Mouse (Mus musculus): ENCODE measurements around the gene Atp6v1e1.

GRCm38 (mm10) chr6:120858217-120858711 lies 35.7 kb upstream of the Atp6v1e1 start:
- TF ChIP-seq CTCF (IDR thresholded peaks at IDR 0.05; ENCODE audit: control insufficient read depth, insufficient read depth, low read length) (no peak), POLR2A (IDR thresholded peaks at IDR 0.05; ENCODE audit: borderline replicate concordance, control insufficient read depth, low read depth, low read length) (no peak)

All from bone marrow, adult 2 months (tissue).